Mouse (Mus musculus): ENCODE measurements around the gene Mpp2. TPM values are rescaled to one million over a fixed set of nuclear protein-coding genes. Genes with fewer than 3 reads are reported as not detected.

Mpp2 gene
- total RNA-seq, 2 experiments from 2014 or later = 1.5 to 3.1 TPM

DNA sequence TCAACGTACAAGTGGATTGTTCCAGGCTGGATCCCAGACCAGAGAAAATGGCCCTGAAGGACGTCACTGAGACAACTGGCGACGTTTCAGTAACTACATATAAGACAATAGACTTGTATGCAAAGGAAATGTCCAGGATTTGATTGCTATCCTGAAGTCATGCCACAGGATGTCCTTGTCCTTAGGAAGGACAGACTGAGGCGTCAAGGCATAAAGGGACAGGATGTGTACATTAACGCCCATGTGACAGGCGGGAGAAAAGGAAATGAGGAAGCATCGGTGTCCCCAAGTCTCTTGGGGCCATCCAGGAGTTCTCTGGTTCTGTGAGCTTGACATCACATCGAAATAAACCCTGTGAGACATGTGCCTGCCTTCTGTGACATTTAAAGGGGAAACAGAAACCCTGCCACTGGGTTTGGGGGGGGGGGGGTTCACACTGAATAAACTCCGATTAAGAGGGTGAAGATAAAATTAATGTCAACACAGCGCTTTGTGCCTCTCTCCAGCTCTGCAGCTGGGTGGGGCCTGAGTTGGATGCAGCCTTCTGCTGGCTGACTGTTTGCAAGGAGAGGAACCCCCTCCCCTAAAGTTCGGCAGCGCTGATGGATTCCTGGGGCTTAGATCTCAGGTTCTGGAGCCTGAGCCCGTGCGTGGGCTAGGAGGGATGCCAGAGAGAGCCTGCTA lies 79.2 kb downstream of the Mpp2 start:
- no peak for DNase-seq

DNA sequence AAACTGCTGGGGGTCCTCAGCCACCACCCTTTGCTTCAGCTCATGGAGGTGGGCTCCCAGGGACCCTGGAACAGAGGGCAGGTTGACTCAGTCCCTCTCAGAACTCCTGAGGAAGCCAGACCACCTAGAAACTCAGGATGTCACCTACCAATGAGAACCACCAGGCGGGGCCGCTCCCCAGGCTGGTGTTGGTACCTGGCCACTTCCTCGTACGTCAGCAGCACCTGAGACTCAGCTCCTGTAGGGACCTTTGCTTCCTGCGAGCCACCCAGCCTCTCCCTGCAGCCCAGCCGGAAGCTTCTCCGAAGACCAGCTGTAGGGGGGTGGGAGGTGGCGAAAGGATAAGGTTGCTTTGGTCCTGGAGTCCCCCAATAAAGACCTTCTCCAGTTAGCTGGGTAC lies 79.9 kb downstream of the Mpp2 start:
- DNase-seq = no peak

Other genes with a start within 250 kb of the Mpp2 start
- 1 to 10 TPM; 4.3 to 6.5 TPM for gene Meox1, start 194.1 kb downstream of the Mpp2 start, total RNA-seq (2021)
- gene Sost, start 121.5 kb downstream of the Mpp2 start, total RNA-seq (2021) = 1 to 10 TPM; 1.9 to 2.0 TPM
- not detected for gene Cfap97d1, start 104.2 kb downstream of the Mpp2 start, total RNA-seq (2021)
- 100 to 1,000 TPM; 107 to 117 TPM for gene Dusp3, start 101.5 kb downstream of the Mpp2 start, total RNA-seq (2021)
- 1 to 10 TPM; 1.4 to 1.5 TPM for gene Mpp3, start 60.1 kb downstream of the Mpp2 start, total RNA-seq (2021)
- 10 to 100 TPM; 49.0 to 52.9 TPM for gene Cd300lg, start 47.0 kb downstream of the Mpp2 start, total RNA-seq (2021)
- gene Ppy, start 12.8 kb upstream of the Mpp2 start, total RNA-seq (2021) = not detected
- gene Pyy, start 19.3 kb upstream of the Mpp2 start, total RNA-seq (2021) = not detected
- under 1 TPM in 1 of 2 experiments, not detected in 1; 0.13 TPM for gene Nags, start 57.0 kb upstream of the Mpp2 start, total RNA-seq (2021)
- gene Tmem101, start 67.9 kb upstream of the Mpp2 start, total RNA-seq (2021) = 10 to 100 TPM; 14.1 to 14.9 TPM
- 10 to 100 TPM; 45.5 to 50.6 TPM for gene Lsm12, start 96.8 kb upstream of the Mpp2 start, total RNA-seq (2021)
- 10 to 100 TPM; 54.5 to 56.6 TPM for gene G6pc3, start 101.1 kb upstream of the Mpp2 start, total RNA-seq (2021)
- 100 to 1,000 TPM; 115 to 117 TPM for gene Hdac5, start 141.7 kb upstream of the Mpp2 start, total RNA-seq (2021)
- under 1 TPM; 0.22 to 0.28 TPM for gene BC030867, start 160.4 kb upstream of the Mpp2 start, total RNA-seq (2021)
- 1 to 10 TPM; 1.2 TPM for gene Asb16, start 180.2 kb upstream of the Mpp2 start, total RNA-seq (2021)
- 10 to 100 TPM; 24.4 to 26.7 TPM for gene Tmub2, start 196.4 kb upstream of the Mpp2 start, total RNA-seq (2021)
- 10 to 100 TPM; 19.2 to 22.6 TPM for gene Atxn7l3, start 208.1 kb upstream of the Mpp2 start, total RNA-seq (2021)
- gene Ubtf, start 231.2 kb upstream of the Mpp2 start, total RNA-seq (2021) = 10 to 100 TPM; 49.2 to 49.9 TPM

Measured in heart, adult 18-20 months (tissue).